Mouse (Mus musculus) adrenal gland, adult (tissue): Measurements from ENCODE around the gene Zfp322a.
A peak's percentile ranks its signal among the peaks of the same experiment; 100 is the strongest.
"Not testable (repeated sequence)": the region's sequence is repeated elsewhere in the genome, so short reads cannot be mapped to it uniquely, and the experiment has no call there.

Source experiments
- DNase-seq, 2 experiments: peaks; one replicate each; pipeline ENCODE4 v3.0.0; 2022 to 2023; ENCODE audit warnings: low spot score in 1 of 2; ENCODE audit not compliant: inconsistent age in 2 of 2

The Zfp322a gene

DNA sequence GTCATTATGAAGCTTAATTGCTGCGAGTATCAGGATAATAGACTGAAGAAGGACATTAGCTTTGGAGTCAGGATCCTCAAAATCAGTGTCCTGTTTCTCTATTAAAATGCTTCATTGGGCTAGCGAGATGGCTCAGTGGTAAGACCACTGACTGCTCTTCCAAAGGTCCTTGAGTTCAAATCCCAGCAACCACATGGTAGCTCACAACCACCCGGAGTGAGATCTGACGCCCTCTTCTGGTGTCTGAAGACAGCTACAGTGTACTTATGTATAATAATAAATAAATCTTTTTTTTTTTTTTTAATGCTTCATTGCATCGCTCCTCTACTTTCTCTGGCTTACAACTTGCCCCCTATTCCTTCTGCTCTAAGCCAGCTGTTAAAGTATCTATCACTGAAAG, 14.5 kb downstream of the Zfp322a start:
- not testable (repeated sequence) for DNase-seq

DNA sequence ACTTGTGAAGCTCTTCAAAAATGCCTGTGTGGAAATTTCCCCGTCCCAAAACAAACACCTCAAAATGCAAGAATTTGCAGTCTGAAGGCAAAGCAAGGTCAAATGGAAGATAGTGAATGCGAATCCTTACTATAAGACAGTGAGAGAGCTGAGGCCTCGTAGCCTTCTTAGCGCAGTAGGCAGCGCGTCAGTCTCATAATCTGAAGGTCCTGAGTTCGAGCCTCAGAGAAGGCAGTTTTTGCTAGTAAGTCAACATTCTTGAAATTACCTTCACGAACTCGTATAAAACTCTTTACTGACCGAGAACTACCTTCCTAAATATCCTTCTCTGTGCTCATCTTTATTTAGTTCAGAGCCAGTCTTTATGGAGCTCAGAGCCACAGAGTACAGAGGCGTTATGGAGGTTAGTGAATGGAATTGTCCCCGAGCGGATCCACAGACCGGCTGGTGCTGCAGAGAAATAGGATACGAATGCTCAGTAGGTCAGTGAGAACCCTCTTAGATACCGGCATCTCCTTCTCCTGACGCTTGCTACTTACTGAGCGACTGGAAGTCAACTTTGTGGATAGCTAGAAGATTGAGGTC, 51.6 kb downstream of the Zfp322a start:
- peak in 1 of 2 experiments; percentile 22 for DNase-seq

DNA sequence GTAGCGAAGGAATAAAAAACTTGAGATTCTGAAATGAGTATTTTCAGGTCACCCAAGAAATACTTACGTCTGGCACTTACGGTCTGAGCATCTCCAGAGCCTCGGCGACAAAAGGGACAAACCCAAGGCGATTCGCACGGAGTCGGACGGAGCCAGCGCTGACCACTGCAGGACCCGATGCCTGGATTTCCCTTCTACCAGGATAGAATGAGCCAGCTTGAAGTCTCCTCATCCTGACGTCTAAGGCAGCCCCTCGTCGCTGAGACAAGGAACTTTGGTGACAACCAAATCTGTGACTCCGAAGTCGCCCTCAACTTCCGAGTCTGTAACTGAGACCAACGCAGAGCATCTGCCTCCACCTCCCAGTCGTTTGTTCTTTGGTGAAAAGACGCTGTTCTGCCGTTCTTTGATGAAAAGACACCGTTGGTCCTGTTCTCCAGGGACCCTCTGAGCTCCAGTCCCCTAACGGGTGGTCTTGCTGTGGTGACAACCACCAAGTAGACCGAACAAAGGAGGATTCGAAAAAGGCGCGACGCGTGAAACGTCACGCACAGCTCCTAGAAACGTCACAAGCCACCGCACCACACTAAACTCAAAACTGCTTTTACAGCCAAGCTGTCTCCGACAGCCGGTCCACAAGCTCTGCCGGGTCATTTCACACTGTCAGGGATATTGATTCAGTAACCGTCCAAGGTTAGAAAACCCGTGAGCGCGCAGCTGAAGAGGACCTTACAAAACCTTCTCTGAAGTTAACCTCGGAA, 55.9 kb downstream of the Zfp322a start:
- DNase-seq: peak in 1 of 2 experiments; percentile 22

DNA sequence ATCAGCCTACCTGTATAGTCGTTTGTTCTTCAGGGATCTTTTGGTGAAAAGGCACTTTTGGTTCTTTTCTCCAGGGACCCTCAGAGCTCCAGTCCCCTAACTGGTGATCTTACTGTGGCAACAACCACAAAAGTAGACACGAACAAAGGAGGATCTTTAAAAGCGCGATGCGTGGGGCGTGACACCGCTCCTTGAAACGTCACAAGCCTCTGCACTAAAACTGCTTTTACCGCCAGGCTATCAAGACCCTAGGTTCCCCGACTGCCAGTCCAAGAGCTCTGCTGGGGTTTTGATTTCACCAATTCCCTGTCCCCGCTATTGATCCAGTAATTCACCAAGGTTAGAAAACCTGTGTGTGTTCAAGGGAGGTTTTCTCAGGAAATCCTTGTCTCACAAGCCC, 59.0 kb downstream of the Zfp322a start:
- DNase-seq: no peak

DNA sequence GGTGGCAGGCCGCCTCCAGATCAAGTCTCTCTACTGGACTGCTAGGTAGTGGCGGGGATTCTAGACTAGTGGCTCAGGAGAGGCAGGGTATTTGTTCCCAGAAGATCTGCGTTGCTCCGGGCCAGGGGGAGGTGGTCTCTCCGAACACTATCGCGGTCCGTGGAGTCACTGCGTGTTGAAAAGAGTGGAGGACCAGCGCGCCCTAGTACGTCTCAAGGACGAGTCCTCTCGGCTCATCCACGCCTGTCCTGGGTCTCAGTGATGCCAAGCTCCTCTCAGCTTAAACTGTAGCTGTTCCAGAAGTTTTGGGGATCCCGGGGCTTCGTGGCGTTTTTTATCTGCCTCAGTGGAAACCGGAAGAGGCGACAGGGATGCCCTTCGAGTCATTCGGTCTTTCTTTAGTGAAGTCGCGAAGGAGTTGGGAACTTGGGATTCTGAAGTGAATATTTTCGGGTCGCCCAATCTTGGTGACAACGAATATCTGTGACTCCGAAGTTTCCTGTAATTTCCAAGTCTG, 59.5 kb downstream of the Zfp322a start:
- DNase-seq: peak in 1 of 2 experiments; percentile 47

DNA sequence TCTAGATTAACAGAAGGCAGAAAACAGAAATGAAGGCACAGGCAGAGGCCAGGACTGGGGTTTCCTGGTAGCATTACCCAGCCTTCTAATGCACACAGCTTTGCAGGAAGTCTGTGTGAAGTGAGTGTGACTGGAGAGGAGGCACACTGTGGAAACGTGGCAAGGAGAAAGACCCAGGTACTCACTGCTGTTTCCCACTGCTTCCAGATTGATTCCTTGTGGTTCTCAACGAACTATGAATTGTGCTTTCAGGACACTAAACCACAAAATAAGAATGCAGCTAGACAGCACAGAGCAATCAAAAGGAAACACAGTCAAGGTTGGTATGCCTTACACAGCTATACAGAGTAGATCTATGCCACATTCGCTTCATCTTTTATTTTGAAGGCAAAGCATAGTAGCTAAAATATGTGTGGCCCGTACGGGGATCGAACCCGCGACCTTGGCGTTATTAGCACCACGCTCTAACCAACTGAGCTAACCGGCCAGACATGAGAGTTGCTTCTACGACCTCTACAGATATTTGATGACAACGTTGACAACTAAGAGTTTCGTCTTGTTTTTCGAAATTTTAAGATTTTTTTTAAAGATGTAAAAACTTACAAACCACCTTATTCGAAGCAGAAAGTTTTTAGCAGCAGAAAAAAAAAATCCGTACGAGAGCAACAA, 60.2 kb downstream of the Zfp322a start:
- peak in 1 of 2 experiments; percentile 57 for DNase-seq

DNA sequence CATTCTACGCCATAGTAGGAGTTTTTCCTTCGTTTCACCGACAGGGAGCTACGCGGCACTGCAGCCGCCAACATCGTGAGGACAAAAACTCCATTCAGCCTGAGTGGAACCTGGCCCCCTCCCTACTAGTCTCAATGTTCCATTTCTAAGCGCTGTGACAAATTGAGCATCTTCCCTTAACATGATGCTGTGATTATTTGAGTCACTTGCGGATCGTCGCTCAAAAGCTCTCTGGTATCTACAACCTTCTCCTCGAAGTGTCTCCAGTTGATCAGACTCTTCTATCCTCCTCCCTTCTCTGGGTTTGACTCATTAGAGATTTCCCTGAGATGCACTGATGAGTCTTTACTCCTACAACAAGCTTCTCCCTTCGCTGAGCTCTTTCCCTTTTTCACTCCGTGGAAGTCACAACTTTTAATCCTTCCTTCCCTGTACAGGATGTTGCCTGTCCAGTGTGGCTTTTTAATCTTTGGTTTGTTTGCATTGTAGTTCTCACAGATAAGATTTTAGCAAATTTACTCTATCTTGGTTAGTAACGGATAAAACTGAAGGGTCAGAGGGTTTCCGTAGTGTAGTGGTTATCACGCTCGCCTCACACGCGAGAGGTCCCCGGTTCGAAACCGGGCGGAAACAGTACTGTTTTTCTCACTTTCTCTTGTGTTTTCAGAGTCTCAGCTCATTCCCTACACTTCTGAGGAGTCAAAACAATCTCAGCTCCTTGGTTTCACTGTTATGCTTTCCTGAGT, 61.8 kb downstream of the Zfp322a start:
- DNase-seq: peak in 1 of 2 experiments; percentile 39

DNA sequence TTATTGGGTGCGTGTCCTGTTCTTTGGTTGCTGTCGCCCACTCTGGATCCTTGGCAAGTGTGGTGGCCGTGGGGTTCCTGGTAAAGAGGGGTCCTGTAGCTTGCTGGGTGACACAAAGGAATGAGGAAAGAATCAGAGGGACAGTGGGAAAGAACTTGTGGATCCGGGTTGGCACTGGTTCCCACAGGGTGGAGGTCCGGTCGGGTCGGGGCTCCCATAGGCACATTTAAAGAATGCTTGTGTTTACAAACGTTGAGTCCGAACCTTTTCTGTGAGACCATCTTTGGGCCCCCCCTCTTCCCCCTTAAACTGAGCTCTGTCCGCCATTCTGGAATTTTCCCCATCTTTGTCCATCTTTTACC, 62.3 kb downstream of the Zfp322a start:
- DNase-seq: no peak
